Mouse (Mus musculus) cerebellum, adult 2 months (tissue): ENCODE data around the gene Dnajc2. TPM values are rescaled to one million over a fixed set of nuclear protein-coding genes. Genes with fewer than 3 reads are reported as not detected.
A peak's percentile ranks its signal among the peaks of the same experiment; 100 is the strongest.

Experiments used
- DNase-seq, 2 experiments: peaks; one replicate each; pipeline ENCODE4 v3.0.0; 2021
- H3K27ac ChIP-seq: fragments of 200-500 bp; 2 replicates; pipeline ENCODE4 v1.5.1; 2012; ENCODE audit warnings: low read length, control low read depth, inconsistent platforms; ENCODE audit not compliant: insufficient read depth
- H3K27me3 ChIP-seq: fragments of 200-500 bp; 2 replicates; pipeline ENCODE4 v1.6.1; 2012; ENCODE audit warnings: inconsistent platforms, mild to moderate bottlenecking, low read length, moderate library complexity; ENCODE audit not compliant: control insufficient read depth, insufficient read depth
- H3K4me1 ChIP-seq: fragments of 200-500 bp; 2 replicates; pipeline ENCODE4 v1.6.1; 2011; ENCODE audit warnings: low read length; ENCODE audit not compliant: control insufficient read depth, insufficient read depth
- H3K4me3 ChIP-seq: fragments of 200-500 bp; replicated peaks from 2 replicates; pipeline ENCODE3; 2011; ENCODE audit warnings: mild to moderate bottlenecking, low read depth, low read length, control low read depth; ENCODE audit not compliant: insufficient read depth
- CTCF ChIP-seq: fragments of 200-500 bp; IDR thresholded peaks from 2 replicates; pipeline ENCODE4 v1.5.1; 2011; ENCODE audit warnings: low read depth, mild to moderate bottlenecking, control low read depth, low read length, moderate library complexity, borderline replicate concordance; ENCODE audit not compliant: insufficient read depth
- POLR2A ChIP-seq: fragments of 200-500 bp; IDR thresholded peaks from 2 replicates; pipeline ENCODE4 v1.6.1; 2011; ENCODE audit warnings: low read length, control low read depth, borderline replicate concordance; ENCODE audit not compliant: insufficient read depth
- WGBS: fragments of 180-500 bp; shearing (Covaris S2); methylation state at CpG from one replicate; pipeline ENCODE4 v1.1.7; 2018; 5-methylcytosine and 5-hydroxymethylcytosine counted together
- polyA plus RNA-seq: library from polyadenylated mRNA; depleted of rRNA; stranded (reverse); fragments of >200 nt; gene quantifications from 2 replicates; pipeline ENCODE4 v1.2.3, GENCODE M21; 2012

Gene Dnajc2
- polyA plus RNA-seq, 1 experiment, result 17.4 TPM

GRCm38 (mm10) chr5:21737620-21738019 lies 47.4 kb downstream of the Dnajc2 start:
- Histone ChIP-seq H3K4me3 (peak overlapping the region; percentile 94), H3K27ac (no peak overlapping the region), H3K4me1 (peaks cover 8% of the 10 kb centered on the region; the same call in 1 of the 2 replicates), H3K27me3 (no peaks in the 10 kb centered on the region)
- TF ChIP-seq CTCF, result no peak
- no peak for TF ChIP-seq POLR2A
- no peak for DNase-seq
- 11% methylated on average over 10 of the region's 10 CpGs for WGBS

- peak within 1 kb of the TSS; percentile 94 for H3K4me3 ChIP-seq
- no peaks in the 10 kb centered on the region for H3K27me3 ChIP-seq
- TF ChIP-seq POLR2A (peak; percentile 39; the same call in 1 of the 2 replicates), CTCF (peak; percentile 83)
- peak within 1 kb of the TSS; percentile 58; the same call in 1 of the 2 replicates for H3K27ac ChIP-seq
- H3K4me1 ChIP-seq, result peaks cover 8% of the 10 kb centered on the region; the same call in 1 of the 2 replicates
- peak; percentile 85 to 93 for DNase-seq
- WGBS, result under 1% methylated on average over 42 of the region's 42 CpGs
Measured at GRCm38 (mm10) chr5:21736956-21737585, 48.0 kb downstream of the Dnajc2 start, which contains the start of gene Pmpcb. Pmpcb (plus strand) TSS chr5:21737141.

- no peak for DNase-seq
- Histone ChIP-seq H3K4me3 (no peak overlapping the region), H3K27me3 (no peaks in the 10 kb centered on the region), H3K4me1 (peaks cover 8% of the 10 kb centered on the region; the same call in 1 of the 2 replicates), H3K27ac (no peak overlapping the region)
- WGBS, result 86% methylated on average over 11 of the region's 11 CpGs
- no peak for TF ChIP-seq POLR2A
- TF ChIP-seq CTCF, result no peak
Measured at GRCm38 (mm10) chr5:21736046-21736445, 49.0 kb downstream of the Dnajc2 start.

GRCm38 (mm10) chr5:21735584-21735983 lies 49.5 kb downstream of the Dnajc2 start:
- H3K4me3 ChIP-seq, result peak overlapping the region; percentile 40
- H3K27me3 ChIP-seq, result no peaks in the 10 kb centered on the region
- peak; percentile 49 to 52 for DNase-seq
- H3K27ac ChIP-seq, result no peak overlapping the region
- 38% methylated on average over 10 of the region's 10 CpGs for WGBS
- TF ChIP-seq CTCF (peak; percentile 49; the same call in 1 of the 2 replicates), POLR2A (no peak)
- peaks cover 8% of the 10 kb centered on the region; the same call in 1 of the 2 replicates for H3K4me1 ChIP-seq

- no peak overlapping the region for H3K27ac ChIP-seq
- peak overlapping the region; percentile 40 for H3K4me3 ChIP-seq
- 85% methylated on average over 20 of the region's 20 CpGs for WGBS
- H3K27me3 ChIP-seq, result no peaks in the 10 kb centered on the region
- TF ChIP-seq CTCF, result no peak
- TF ChIP-seq POLR2A, result no peak
- H3K4me1 ChIP-seq, result peaks cover 8% of the 10 kb centered on the region; the same call in 1 of the 2 replicates
- DNase-seq, result peak in 1 of 2 experiments; percentile 7
Measured at GRCm38 (mm10) chr5:21735100-21735499, 50.0 kb downstream of the Dnajc2 start.

- Histone ChIP-seq H3K4me3 (no peak overlapping the region), H3K27ac (no peak overlapping the region), H3K27me3 (no peaks in the 10 kb centered on the region), H3K4me1 (peaks cover 7% of the 10 kb centered on the region; the same call in 1 of the 2 replicates)
- TF ChIP-seq CTCF (peak; percentile 26; the same call in 1 of the 2 replicates), POLR2A (no peak)
- peak; percentile 25 to 32 for DNase-seq
- WGBS, result 13% methylated on average over 8 of the region's 8 CpGs
Measured at GRCm38 (mm10) chr5:21732930-21733329, 52.1 kb downstream of the Dnajc2 start.

GRCm38 (mm10) chr5:21732177-21732911 lies 52.7 kb downstream of the Dnajc2 start:
- TF ChIP-seq CTCF, result no peak
- no peak for TF ChIP-seq POLR2A
- WGBS, result 39% methylated on average over 3 of the region's 3 CpGs
- H3K4me1 ChIP-seq, result peaks cover 4% of the 10 kb centered on the region; the same call in 1 of the 2 replicates
- H3K27ac ChIP-seq, result no peak overlapping the region
- no peak for DNase-seq
- H3K27me3 ChIP-seq, result no peaks in the 10 kb centered on the region
- H3K4me3 ChIP-seq, result no peak overlapping the region
